Comparison of ENCODE assay signal across 10 mouse cellular contexts in the genomic region with DNA sequence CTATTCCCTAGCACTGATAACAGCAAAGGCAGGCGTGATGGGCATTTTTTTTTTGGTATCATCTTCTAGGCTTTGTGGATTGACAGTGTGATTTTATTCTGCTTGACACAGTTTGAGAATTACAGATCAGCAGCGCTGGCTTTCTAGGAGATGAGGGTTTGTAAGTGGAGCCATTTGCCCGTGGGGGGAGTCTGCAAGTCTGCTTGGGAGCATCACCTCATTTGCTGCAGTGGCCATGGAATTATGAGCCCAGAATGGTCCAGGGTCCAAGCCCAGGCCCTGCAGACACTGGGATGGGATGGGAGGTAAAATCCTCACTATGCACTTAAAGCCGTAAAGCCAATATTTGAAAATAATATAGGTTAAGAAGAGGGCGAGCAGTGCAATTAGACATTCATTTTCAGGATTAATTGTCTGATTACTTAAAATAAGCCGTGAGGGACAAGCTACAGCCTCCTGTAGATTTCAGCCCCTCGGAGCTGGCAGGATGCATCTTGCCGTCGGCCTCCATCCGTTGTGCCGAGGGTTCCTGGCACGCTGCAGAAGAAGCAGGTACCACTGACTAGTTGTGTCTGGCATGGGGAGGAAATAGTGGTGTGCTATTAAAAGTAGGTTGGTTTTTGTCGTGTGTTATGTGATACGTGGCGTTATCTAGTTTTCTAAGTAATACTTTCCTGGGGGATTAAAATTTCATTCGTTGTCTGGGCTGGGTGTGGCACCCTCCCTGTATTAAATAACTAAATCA. TPM values are rescaled to one million over a fixed set of nuclear protein-coding genes. Genes with fewer than 3 reads are reported as not detected.
A peak's percentile ranks its signal among the peaks of the same experiment; 100 is the strongest.
DNase-seq lines count a peak whose midpoint lies in the region; ATAC-seq and TF ChIP-seq lines count a peak whose summit lies in the region.
"Had no signal": no experiment of that assay in that cellular context is flagged by ENCODE, and none has a peak within 500 bp of the region (broad histone marks: within the 10 kb centered on the region; RNA-seq: fewer than 3 reads in every experiment).

No protein-coding gene starts in this region.

- H3K4me1 ChIP-seq in kidney, embryonic 16.5 days (ENCODE audit: insufficient read depth, low read length), result peaks cover 17% of the 10 kb centered on the region
- peaks cover 13% of the 10 kb centered on the region for H3K4me1 ChIP-seq in cortical plate, adult 2 months (ENCODE audit: control insufficient read depth, insufficient read depth, low read length)
- peaks cover 31% of the 10 kb centered on the region for H3K4me1 ChIP-seq in hindbrain, embryonic 12.5 days
- peaks cover 30% of the 10 kb centered on the region for H3K4me1 ChIP-seq in midbrain, embryonic 15.5 days

- no peaks in the 10 kb centered on the region for H3K27me3 ChIP-seq in kidney, embryonic 16.5 days (ENCODE audit: insufficient read depth, low read length)
- no peaks in the 10 kb centered on the region for H3K27me3 ChIP-seq in hindbrain, embryonic 12.5 days
- no peaks in the 10 kb centered on the region for H3K27me3 ChIP-seq in midbrain, embryonic 15.5 days (replicated peaks)
- H3K27me3 ChIP-seq: Patski had no signal

- H3K9me3 ChIP-seq in kidney, embryonic 16.5 days (ENCODE audit: low read length), result no peaks in the 10 kb centered on the region; the same call in 1 of the 2 replicates
- H3K9me3 ChIP-seq in hindbrain, embryonic 12.5 days (replicated peaks), result no peaks in the 10 kb centered on the region
- no peaks in the 10 kb centered on the region for H3K9me3 ChIP-seq in midbrain, embryonic 15.5 days

- no peak for DNase-seq in kidney, adult 18-20 months
- no peak for DNase-seq in ovary, adult 18-20 months (ENCODE audit: low spot score)
- DNase-seq in urinary bladder, postnatal 14 days (ENCODE audit: low spot score), result no peak
- no peak for DNase-seq in adrenal gland, postnatal 14 days
- DNase-seq: kidney, postnatal 10 days had no signal

- TF ChIP-seq POLR2A in cortical plate, adult 2 months (IDR thresholded peaks at IDR 0.05; ENCODE audit: extremely low read depth, insufficient read depth, low read length), result no peak

- H3K36me3 ChIP-seq in kidney, embryonic 16.5 days (ENCODE audit: insufficient read depth, low read length), result no peaks in the 10 kb centered on the region
- no peaks in the 10 kb centered on the region for H3K36me3 ChIP-seq in hindbrain, embryonic 12.5 days
- H3K36me3 ChIP-seq in midbrain, embryonic 15.5 days (replicated peaks), result no peaks in the 10 kb centered on the region

- H3K9ac ChIP-seq in kidney, embryonic 16.5 days (replicated peaks; ENCODE audit: low read length), result peak overlapping the region; percentile 66
- H3K9ac ChIP-seq in hindbrain, embryonic 12.5 days, result peak overlapping the region; percentile 54
- peak overlapping the region; percentile 67 for H3K9ac ChIP-seq in midbrain, embryonic 15.5 days

- no peak for ATAC-seq in kidney, embryonic 16.5 days (ENCODE audit: low FRiP score, low TSS enrichment)
- no peak for ATAC-seq in hindbrain, embryonic 12.5 days (ENCODE audit: low FRiP score)
- peak; percentile 15; the same call in 1 of the 2 replicates for ATAC-seq in midbrain, embryonic 15.5 days (replicated peaks)
- ATAC-seq: Patski had no signal

- peak overlapping the region; percentile 74 for H3K4me2 ChIP-seq in kidney, embryonic 16.5 days (replicated peaks; ENCODE audit: low read depth, low read length)
- peak overlapping the region; percentile 82 for H3K4me2 ChIP-seq in hindbrain, embryonic 12.5 days (replicated peaks)
- peak overlapping the region; percentile 90 for H3K4me2 ChIP-seq in midbrain, embryonic 15.5 days

- peak overlapping the region; percentile 49 for H3K4me3 ChIP-seq in kidney, embryonic 16.5 days (ENCODE audit: low read length)
- peak overlapping the region; percentile 49 for H3K4me3 ChIP-seq in cortical plate, adult 2 months (ENCODE audit: insufficient read depth, low read length)
- peak overlapping the region; percentile 51 for H3K4me3 ChIP-seq in hindbrain, embryonic 12.5 days
- H3K4me3 ChIP-seq in midbrain, embryonic 15.5 days, result peak overlapping the region; percentile 54

- TF ChIP-seq CTCF in cortical plate, adult 2 months (IDR thresholded peaks at IDR 0.05; ENCODE audit: extremely low read depth, insufficient read depth, low read length), result no peak

- WGBS in kidney, embryonic 16.5 days, result 61% methylated on average over 16 of the region's 16 CpGs
- WGBS in hindbrain, embryonic 12.5 days, result 71% methylated on average over 16 of the region's 16 CpGs
- 44% methylated on average over 16 of the region's 16 CpGs for WGBS in midbrain, embryonic 15.5 days

- H3K27ac ChIP-seq in kidney, embryonic 16.5 days (ENCODE audit: low read length), result no peak overlapping the region
- peak overlapping the region; percentile 38 for H3K27ac ChIP-seq in cortical plate, adult 2 months (ENCODE audit: insufficient read depth, low read length)
- H3K27ac ChIP-seq in hindbrain, embryonic 12.5 days, result peak overlapping the region; percentile 68
- H3K27ac ChIP-seq in midbrain, embryonic 15.5 days, result peak overlapping the region; percentile 85

RNA-seq across cellular contexts. Expression of a gene that starts 42.7 kb away (rescaled TPM):
- 21.5 and 24.1 TPM in 2 replicates for polyA plus RNA-seq in kidney, embryonic 16.5 days (2015; fragmentation: Nextera tagmentation; extraction: Ambion mirVana)
- polyA plus RNA-seq in cortical plate, adult 2 months (2012; rRNA removed), result 144 and 148 TPM in 2 replicates
- 98.3 TPM in 2 replicates for polyA plus RNA-seq in hindbrain, embryonic 12.5 days (2016; fragmentation: Nextera tagmentation; extraction: Ambion mirVana)
- 176 and 189 TPM in 2 replicates for polyA plus RNA-seq in midbrain, embryonic 15.5 days (2015; fragmentation: Nextera tagmentation; extraction: Ambion mirVana)
- 59.3 and 66.7 TPM in 2 replicates for total RNA-seq in adrenal gland, postnatal 14 days (2021)
